Mouse (Mus musculus) intestine, embryonic 16.5 days (tissue): ENCODE data around the gene Atoh1. TPM values are rescaled to one million over a fixed set of nuclear protein-coding genes. Genes with fewer than 3 reads are reported as not detected.

Experiments used
- ATAC-seq: fragments of 200-750 bp; cut with Nextera tagmentation; 2 replicates; pipeline ENCODE4 v1.8.0; 2017; ENCODE audit warnings: moderate TSS enrichment, moderate library complexity
- H3K27ac ChIP-seq: fragments of 300-500 bp; sonication (generic); 2 replicates; pipeline ENCODE4 v1.5.1; 2014; ENCODE audit warnings: mild to moderate bottlenecking, low read length
- H3K27me3 ChIP-seq: fragments of 300-500 bp; sonication (generic); replicated peaks from 2 replicates; pipeline ENCODE4 v1.6.1; 2014; ENCODE audit warnings: low read length, control low read depth, mixed read lengths; ENCODE audit not compliant: control insufficient read depth, insufficient read depth
- H3K36me3 ChIP-seq: fragments of 300-500 bp; sonication (generic); 2 replicates; pipeline ENCODE4 v1.6.1; 2014; ENCODE audit warnings: low read length, control low read depth; ENCODE audit not compliant: control insufficient read depth, insufficient read depth
- H3K4me1 ChIP-seq: fragments of 300-500 bp; sonication (generic); 2 replicates; pipeline ENCODE4 v1.6.1; 2014; ENCODE audit warnings: low read length, control low read depth, mixed read lengths; ENCODE audit not compliant: control insufficient read depth, insufficient read depth
- H3K4me2 ChIP-seq: fragments of 300-500 bp; sonication (generic); 2 replicates; pipeline ENCODE4 v1.6.1; 2014; ENCODE audit warnings: low read depth, low read length, control low read depth
- H3K4me3 ChIP-seq: fragments of 300-500 bp; sonication (generic); 2 replicates; pipeline ENCODE4 v1.5.1; 2014; ENCODE audit warnings: mild to moderate bottlenecking, low read length
- H3K9ac ChIP-seq: fragments of 300-500 bp; sonication (generic); 2 replicates; pipeline ENCODE4 v1.6.1; 2014; ENCODE audit warnings: low read depth, low read length
- H3K9me3 ChIP-seq: fragments of 300-500 bp; sonication (generic); 2 replicates; pipeline ENCODE4 v1.6.1; 2016; ENCODE audit warnings: low read length, control low read depth; ENCODE audit not compliant: control insufficient read depth
- WGBS: fragments of 180-500 bp; shearing (Covaris S2); extraction: QIAGEN DNeasy Blood & Tissue Kit; methylation state at CpG from one replicate; pipeline ENCODE4 v1.1.7; 2014; 5-methylcytosine and 5-hydroxymethylcytosine counted together
- polyA plus RNA-seq: library from polyadenylated mRNA; unstranded; fragments of >200 nt; fragmentation: Nextera tagmentation; extraction: Ambion mirVana; gene quantifications from 2 replicates; pipeline ENCODE4 v1.2.1, GENCODE M21; 2015

Gene Atoh1
- polyA plus RNA-seq, 1 experiment from 2014 or later = 9.9 TPM

GRCm38 (mm10) chr6:64730030-64730429, 1.1 kb downstream of the Atoh1 start:
- peak overlapping the region; percentile 86 for H3K4me2 ChIP-seq
- WGBS = under 1% methylated on average over 19 of the region's 19 CpGs

GRCm38 (mm10) chr6:64730506-64731020, 1.6 kb downstream of the Atoh1 start:
- peaks cover 62% of the 10 kb centered on the region for H3K27me3 ChIP-seq
- ATAC-seq = no peak
- no peak overlapping the region; the same call in 1 of the 2 replicates for H3K4me3 ChIP-seq

More at GRCm38 (mm10) chr6:64730030-64730429, 1.1 kb downstream of the Atoh1 start:
- H3K9me3 ChIP-seq = no peaks in the 10 kb centered on the region
- peak overlapping the region; percentile 49 for H3K4me3 ChIP-seq
- H3K36me3 ChIP-seq = no peaks in the 10 kb centered on the region
- H3K27ac ChIP-seq = no peak overlapping the region
- H3K4me1 ChIP-seq = peaks cover 29% of the 10 kb centered on the region
- no peak for ATAC-seq
- peaks cover 57% of the 10 kb centered on the region for H3K27me3 ChIP-seq
- H3K9ac ChIP-seq = peak overlapping the region; percentile 33; the same call in 1 of the 2 replicates

GRCm38 (mm10) chr6:64731126-64731525, 2.2 kb downstream of the Atoh1 start:
- WGBS = 7% methylated on average over 7 of the region's 7 CpGs
- Histone ChIP-seq H3K4me1 (peaks cover 29% of the 10 kb centered on the region), H3K36me3 (no peaks in the 10 kb centered on the region), H3K27ac (no peak overlapping the region), H3K4me3 (no peak overlapping the region), H3K9ac (no peak overlapping the region), H3K4me2 (no peak overlapping the region), H3K9me3 (no peaks in the 10 kb centered on the region), H3K27me3 (peaks cover 62% of the 10 kb centered on the region)
- no peak for ATAC-seq

More at GRCm38 (mm10) chr6:64730506-64731020, 1.6 kb downstream of the Atoh1 start:
- H3K9ac ChIP-seq = no peak overlapping the region
- WGBS = 5% methylated on average over 14 of the region's 14 CpGs
- H3K4me1 ChIP-seq = peaks cover 29% of the 10 kb centered on the region
- H3K36me3 ChIP-seq = no peaks in the 10 kb centered on the region
- H3K27ac ChIP-seq = no peak overlapping the region
- H3K4me2 ChIP-seq = no peak overlapping the region
- no peaks in the 10 kb centered on the region for H3K9me3 ChIP-seq

GRCm38 (mm10) chr6:64731621-64732320, 2.8 kb downstream of the Atoh1 start:
- 4% methylated on average over 8 of the region's 8 CpGs for WGBS
- no peak overlapping the region for H3K27ac ChIP-seq
- no peak overlapping the region for H3K9ac ChIP-seq
- no peaks in the 10 kb centered on the region for H3K36me3 ChIP-seq
- ATAC-seq = no peak
- no peak overlapping the region for H3K4me3 ChIP-seq
- peaks cover 62% of the 10 kb centered on the region for H3K27me3 ChIP-seq
- H3K9me3 ChIP-seq = no peaks in the 10 kb centered on the region
- H3K4me2 ChIP-seq = no peak overlapping the region
- H3K4me1 ChIP-seq = peaks cover 29% of the 10 kb centered on the region

DNA sequence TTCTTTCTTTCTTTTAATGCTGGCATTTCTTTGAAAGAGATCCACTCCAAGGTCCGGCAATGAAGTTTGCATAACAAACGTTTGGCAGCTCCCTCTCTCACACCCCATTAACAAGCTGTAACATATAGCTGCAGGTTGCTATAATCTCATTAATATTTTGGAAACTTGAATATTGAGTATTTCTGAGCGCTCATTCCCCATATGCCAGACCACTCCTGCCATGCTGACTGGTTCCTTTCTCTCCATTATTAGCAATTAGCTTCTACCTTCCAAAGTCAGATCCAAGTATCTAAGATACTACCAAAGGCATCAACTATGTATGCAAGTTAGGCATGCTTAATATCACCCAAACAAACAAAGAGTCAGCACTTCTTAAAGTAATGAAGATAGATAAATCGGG, 4.4 kb downstream of the Atoh1 start:
- 2% methylated on average over 4 of the region's 4 CpGs for WGBS
- Histone ChIP-seq H3K4me2 (no peak overlapping the region), H3K4me3 (no peak overlapping the region), H3K36me3 (no peaks in the 10 kb centered on the region), H3K4me1 (peaks cover 21% of the 10 kb centered on the region), H3K27me3 (peaks cover 55% of the 10 kb centered on the region), H3K27ac (no peak overlapping the region), H3K9ac (no peak overlapping the region), H3K9me3 (no peaks in the 10 kb centered on the region)
- ATAC-seq = no peak

- no peak overlapping the region for H3K27ac ChIP-seq
- peaks cover 12% of the 10 kb centered on the region for H3K4me1 ChIP-seq
- whole genome bisulfite sequencing = 3% methylated on average over 54 of the region's 54 CpGs
- peak overlapping the region; percentile 49 for H3K4me3 ChIP-seq
- H3K9me3 ChIP-seq = no peaks in the 10 kb centered on the region
- peak; percentile 66 for ATAC-seq
- H3K9ac ChIP-seq = peak overlapping the region; percentile 10
- peaks cover 41% of the 10 kb centered on the region for H3K27me3 ChIP-seq
- H3K36me3 ChIP-seq = no peaks in the 10 kb centered on the region
- H3K4me2 ChIP-seq = peak overlapping the region; percentile 83
Observed at GRCm38 (mm10) chr6:64734441-64735320, 5.8 kb downstream of the Atoh1 start.

DNA sequence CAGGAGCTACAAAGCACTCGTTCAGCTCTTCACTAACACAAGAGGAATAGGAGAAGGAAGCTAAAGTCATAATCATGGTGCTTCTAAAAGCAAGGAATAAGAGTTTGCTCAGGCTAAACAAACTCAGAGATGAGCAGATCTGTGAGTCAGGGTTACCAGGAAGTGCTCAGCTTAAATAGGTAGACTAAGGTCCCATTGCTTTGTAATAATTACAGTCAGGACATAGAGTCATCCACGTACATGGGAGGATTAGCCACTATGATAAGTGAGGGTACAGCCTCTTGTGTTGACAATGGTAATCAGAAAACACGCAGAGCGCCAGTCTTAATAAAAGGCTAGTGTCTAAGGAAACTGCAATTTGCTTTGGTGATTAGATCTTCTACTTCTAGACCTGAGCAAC, 7.4 kb downstream of the Atoh1 start:
- Histone ChIP-seq H3K9ac (no peak overlapping the region), H3K27ac (peak overlapping the region; percentile 23; the same call in 1 of the 2 replicates), H3K27me3 (peaks cover 29% of the 10 kb centered on the region), H3K4me3 (no peak overlapping the region), H3K4me1 (peaks cover 6% of the 10 kb centered on the region), H3K4me2 (no peak overlapping the region), H3K9me3 (no peaks in the 10 kb centered on the region), H3K36me3 (no peaks in the 10 kb centered on the region)
- peak; percentile 78 for ATAC-seq
- 51% methylated on average over 4 of the region's 4 CpGs for WGBS

DNA sequence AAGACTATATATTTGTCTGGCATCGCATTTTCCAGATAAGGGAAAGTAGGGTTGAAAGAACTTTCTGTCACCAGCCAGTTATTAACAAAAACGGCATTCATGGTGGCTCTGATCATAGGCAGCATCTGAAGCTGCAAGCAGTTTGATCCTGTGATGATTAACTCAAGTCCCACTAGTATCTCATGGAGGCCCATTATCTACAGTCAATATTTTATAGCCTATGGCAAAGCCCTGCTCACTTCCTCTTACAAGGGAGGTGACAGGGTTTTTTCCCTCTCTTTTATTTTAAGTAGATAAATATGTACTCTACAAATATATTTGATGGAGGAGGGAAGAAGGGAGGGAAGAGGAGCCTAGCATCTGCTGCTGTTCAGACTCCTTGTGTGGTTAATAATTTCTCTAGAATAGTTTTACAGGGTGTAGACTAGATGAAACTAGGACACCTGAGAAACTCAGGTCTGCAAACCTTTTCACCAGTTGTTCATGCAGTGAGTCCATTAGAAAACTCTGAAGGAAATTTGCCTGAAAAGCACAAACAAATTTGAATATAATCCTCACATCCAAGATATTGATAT, 14.1 kb downstream of the Atoh1 start:
- peak; percentile 93 for ATAC-seq
- WGBS = 38% methylated on average over 2 of the region's 2 CpGs
- Histone ChIP-seq H3K4me2 (no peak overlapping the region), H3K36me3 (no peaks in the 10 kb centered on the region), H3K4me3 (no peak overlapping the region), H3K27ac (no peak overlapping the region), H3K4me1 (no peaks in the 10 kb centered on the region), H3K9me3 (no peaks in the 10 kb centered on the region), H3K9ac (no peak overlapping the region), H3K27me3 (no peaks in the 10 kb centered on the region)

DNA sequence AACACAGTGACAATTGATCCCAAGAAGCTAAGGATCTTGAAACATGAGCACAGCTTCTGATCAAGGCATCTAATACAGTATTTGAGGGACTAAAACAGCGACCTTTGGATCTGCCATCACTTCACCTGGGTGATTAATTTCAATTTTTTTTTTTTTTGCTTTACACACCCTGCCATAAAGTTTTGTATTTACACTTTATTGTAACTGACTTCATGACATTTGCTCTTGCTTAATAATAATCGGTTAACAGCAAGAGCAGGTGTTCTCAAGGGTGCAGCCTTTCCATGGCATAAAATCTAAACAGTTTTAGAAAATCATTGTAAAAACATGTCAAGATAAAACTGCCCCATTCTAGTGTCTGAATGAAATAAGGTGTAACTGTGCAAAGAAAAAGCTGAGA, 25.6 kb downstream of the Atoh1 start:
- no peak overlapping the region for H3K9ac ChIP-seq
- no peaks in the 10 kb centered on the region for H3K4me1 ChIP-seq
- no peak overlapping the region for H3K4me2 ChIP-seq
- H3K9me3 ChIP-seq = no peaks in the 10 kb centered on the region
- H3K36me3 ChIP-seq = no peaks in the 10 kb centered on the region
- no peak overlapping the region for H3K27ac ChIP-seq
- H3K27me3 ChIP-seq = no peaks in the 10 kb centered on the region
- peak; percentile 85 for ATAC-seq
- 47% methylated on average over 2 of the region's 2 CpGs for WGBS
- no peak overlapping the region for H3K4me3 ChIP-seq
